8 mouse cellular contexts compared by ENCODE assay signal in genomic region chr6:42227240-42228101, GRCm38 (mm10). TPM values are rescaled to one million over a fixed set of nuclear protein-coding genes. Genes with fewer than 3 reads are reported as not detected.
DNase-seq lines count a peak whose midpoint lies in the region; ATAC-seq and TF ChIP-seq lines count a peak whose summit lies in the region.

No protein-coding gene starts in this region.

- no peaks in the 10 kb centered on the region for H3K27me3 ChIP-seq in intestine, embryonic 15.5 days (replicated peaks)
- no peaks in the 10 kb centered on the region for H3K27me3 ChIP-seq in limb, embryonic 11.5 days (ENCODE audit: control insufficient read depth, insufficient read depth, low read length)

- DNase-seq in ovary, postnatal 36 days (ENCODE audit: low spot score): peak; percentile 35
- no peak for DNase-seq in ovary, postnatal 10 days (ENCODE audit: low spot score)
- DNase-seq in brain, embryonic 14.5 days (ENCODE audit: low read depth): peak; percentile 86
- peak; percentile 83 for DNase-seq in limb, embryonic 11.5 days (ENCODE audit: low spot score)
- peak; percentile 89 for DNase-seq in naive thymus-derived CD4-positive, alpha-beta T cell, adult 2 months (ENCODE audit: low read depth)
- DNase-seq in testis, postnatal 10 days (ENCODE audit: low spot score): peak; percentile 83

- no peaks in the 10 kb centered on the region for H3K9me3 ChIP-seq in intestine, embryonic 15.5 days
- no peaks in the 10 kb centered on the region for H3K9me3 ChIP-seq in limb, embryonic 11.5 days (ENCODE audit: control insufficient read depth, low read length)

- no peaks in the 10 kb centered on the region for H3K36me3 ChIP-seq in intestine, embryonic 15.5 days
- no peaks in the 10 kb centered on the region for H3K36me3 ChIP-seq in limb, embryonic 11.5 days (ENCODE audit: control insufficient read depth, insufficient read depth, low read length)

- H3K4me1 ChIP-seq in intestine, embryonic 15.5 days (replicated peaks): no peaks in the 10 kb centered on the region
- no peaks in the 10 kb centered on the region for H3K4me1 ChIP-seq in limb, embryonic 11.5 days (ENCODE audit: control insufficient read depth, insufficient read depth, low read length)

- no peak for TF ChIP-seq POLR2A in brain, embryonic 14.5 days (IDR thresholded peaks at IDR 0.05; ENCODE audit: borderline replicate concordance, extremely low read depth, insufficient read depth, insufficient read length, poor library complexity, severe bottlenecking)

- H3K27ac ChIP-seq in intestine, embryonic 15.5 days: no peak overlapping the region
- no peak overlapping the region for H3K27ac ChIP-seq in limb, embryonic 11.5 days (replicated peaks; ENCODE audit: low read depth, low read length)

- TF ChIP-seq CTCF in brain, embryonic 14.5 days (IDR thresholded peaks at IDR 0.05; ENCODE audit: borderline replicate concordance, extremely low read depth, insufficient read depth, insufficient read length): peak; percentile 75; the same call in 1 of the 2 replicates

- peak; percentile 65; the same call in 1 of the 2 replicates for ATAC-seq in erythroid progenitor cell, adult 5-6 weeks (replicated peaks; ENCODE audit: low FRiP score, poor library complexity, severe bottlenecking)
- ATAC-seq in intestine, embryonic 15.5 days: peak; percentile 78
- ATAC-seq in limb, embryonic 11.5 days (ENCODE audit: insufficient number of reproducible peaks, low FRiP score, low TSS enrichment, low read depth): no peak

- 25% methylated on average over 17 of the region's 17 CpGs for WGBS in intestine, embryonic 15.5 days
- WGBS in limb, embryonic 11.5 days: 35% methylated on average over 17 of the region's 17 CpGs

- no peak overlapping the region for H3K4me3 ChIP-seq in intestine, embryonic 15.5 days (replicated peaks)
- H3K4me3 ChIP-seq in limb, embryonic 11.5 days (ENCODE audit: low read depth, low read length): no peak overlapping the region

- no peak overlapping the region for H3K4me2 ChIP-seq in intestine, embryonic 15.5 days (replicated peaks)
- H3K4me2 ChIP-seq in limb, embryonic 11.5 days (ENCODE audit: low read depth, severe bottlenecking): no peak overlapping the region

- no peak overlapping the region for H3K9ac ChIP-seq in intestine, embryonic 15.5 days
- no peak overlapping the region for H3K9ac ChIP-seq in limb, embryonic 11.5 days (ENCODE audit: low read length)

RNA-seq across cellular contexts. Expression of gene Tas2r144, which starts 12.3 kb away (rescaled TPM):
- polyA plus RNA-seq in brain, embryonic 14.5 days (2012; rRNA removed): not detected in 2 replicates
- total RNA-seq in erythroid progenitor cell, adult 5-6 weeks (2015; ENCODE audit: low replicate concordance): not detected in 2 replicates
- not detected in 2 replicates for total RNA-seq in erythroid progenitor cell, adult 5-6 weeks (2017; ENCODE audit: low replicate concordance)
- not detected in 2 replicates for polyA plus RNA-seq in intestine, embryonic 15.5 days (2015; fragmentation: Nextera tagmentation; extraction: Ambion mirVana)
- not detected in 2 replicates for polyA plus RNA-seq in limb, embryonic 11.5 days (2014; fragmentation: Nextera tagmentation; extraction: Ambion mirVana)

RNA-seq across cellular contexts. Expression of gene Gstk1, which starts 18.3 kb away (rescaled TPM):
- polyA plus RNA-seq in brain, embryonic 14.5 days (2012; rRNA removed): 6.7 and 7.1 TPM in 2 replicates
- 5.4 and 20.1 TPM in 2 replicates for total RNA-seq in erythroid progenitor cell, adult 5-6 weeks (2015; ENCODE audit: low replicate concordance)
- 2.1 and 3.8 TPM in 2 replicates for total RNA-seq in erythroid progenitor cell, adult 5-6 weeks (2017; ENCODE audit: low replicate concordance)
- polyA plus RNA-seq in intestine, embryonic 15.5 days (2015; fragmentation: Nextera tagmentation; extraction: Ambion mirVana): 24.0 and 26.5 TPM in 2 replicates
- 21.1 and 22.6 TPM in 2 replicates for polyA plus RNA-seq in limb, embryonic 11.5 days (2014; fragmentation: Nextera tagmentation; extraction: Ambion mirVana)

RNA-seq across cellular contexts. Expression of gene Tmem139, which starts 34.3 kb away (rescaled TPM):
- polyA plus RNA-seq in brain, embryonic 14.5 days (2012; rRNA removed): 0.14 TPM in 1 of 2 replicates, not detected in the other
- total RNA-seq in erythroid progenitor cell, adult 5-6 weeks (2015; ENCODE audit: low replicate concordance): not detected in 2 replicates
- total RNA-seq in erythroid progenitor cell, adult 5-6 weeks (2017; ENCODE audit: low replicate concordance): not detected in 2 replicates
- 9.9 and 11.8 TPM in 2 replicates for polyA plus RNA-seq in intestine, embryonic 15.5 days (2015; fragmentation: Nextera tagmentation; extraction: Ambion mirVana)
- polyA plus RNA-seq in limb, embryonic 11.5 days (2014; fragmentation: Nextera tagmentation; extraction: Ambion mirVana): 1.5 TPM in 2 replicates

RNA-seq across cellular contexts. Expression of gene Casp2, which starts 37.3 kb away (rescaled TPM):
- 76.1 and 101 TPM in 2 replicates for polyA plus RNA-seq in brain, embryonic 14.5 days (2012; rRNA removed)
- total RNA-seq in erythroid progenitor cell, adult 5-6 weeks (2015; ENCODE audit: low replicate concordance): 66.3 and 108 TPM in 2 replicates
- total RNA-seq in erythroid progenitor cell, adult 5-6 weeks (2017; ENCODE audit: low replicate concordance): 46.6 and 60.7 TPM in 2 replicates
- polyA plus RNA-seq in intestine, embryonic 15.5 days (2015; fragmentation: Nextera tagmentation; extraction: Ambion mirVana): 42.2 and 44.9 TPM in 2 replicates
- polyA plus RNA-seq in limb, embryonic 11.5 days (2014; fragmentation: Nextera tagmentation; extraction: Ambion mirVana): 78.3 and 82.6 TPM in 2 replicates

RNA-seq across cellular contexts. Expression of gene Clcn1, which starts 59.0 kb away (rescaled TPM):
- 11.0 and 12.0 TPM in 2 replicates for polyA plus RNA-seq in brain, embryonic 14.5 days (2012; rRNA removed)
- 1.3 TPM in 1 of 2 replicates, not detected in the other for total RNA-seq in erythroid progenitor cell, adult 5-6 weeks (2015; ENCODE audit: low replicate concordance)
- 0.38 TPM in 1 of 2 replicates, not detected in the other for total RNA-seq in erythroid progenitor cell, adult 5-6 weeks (2017; ENCODE audit: low replicate concordance)
- polyA plus RNA-seq in intestine, embryonic 15.5 days (2015; fragmentation: Nextera tagmentation; extraction: Ambion mirVana): 0.13 and 0.20 TPM in 2 replicates
- 0.69 and 1.1 TPM in 2 replicates for polyA plus RNA-seq in limb, embryonic 11.5 days (2014; fragmentation: Nextera tagmentation; extraction: Ambion mirVana)
